Mouse (Mus musculus): ENCODE measurements at regions not wholly inside any gene's neighbourhood (a gene's known extent, or its start where the extent isn't known, plus 50 kb on each side); places are given as distances from the start of the nearest gene placed in this dataset.

GRCm38 (mm10) chr10:122308691-122309090, 139.6 kb upstream of the Avpr1a start:
- no peak for TF ChIP-seq CTCF (IDR thresholded peaks at IDR 0.05; ENCODE audit: low read depth, low read length)
- no peak for TF ChIP-seq POLR2A (IDR thresholded peaks at IDR 0.05; ENCODE audit: extremely low read depth, insufficient read depth, low read length)
